Mouse (Mus musculus): ENCODE measurements around the gene Uchl1. TPM values are rescaled to one million over a fixed set of nuclear protein-coding genes. Genes with fewer than 3 reads are reported as not detected.

The Uchl1 gene
- polyA plus RNA-seq (2016; fragmentation: Nextera tagmentation; extraction: Ambion mirVana) = 592 and 600 TPM in 2 replicates

DNA sequence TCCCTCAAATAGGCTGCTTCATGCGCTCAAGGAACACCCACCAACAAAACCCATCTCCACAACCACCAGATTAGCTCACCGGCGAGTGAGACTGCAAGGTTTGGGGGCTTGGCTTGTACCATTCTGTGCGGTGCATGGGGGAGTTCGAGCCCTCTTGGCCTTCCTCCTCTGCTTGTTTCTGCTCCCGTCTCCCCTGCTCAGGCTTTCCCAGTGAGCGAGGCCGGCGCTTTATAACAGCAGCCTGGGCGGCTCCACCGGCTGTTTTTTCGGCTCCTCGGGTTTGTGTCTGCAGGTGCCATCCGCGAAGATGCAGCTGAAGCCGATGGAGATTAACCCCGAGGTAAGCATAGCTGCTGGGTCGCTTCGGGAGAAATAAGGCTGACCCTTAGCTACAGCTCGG, at the start of gene Uchl1:
Gene Uchl1 (plus strand): TSS at position 109 of the 400 bp plus-strand sequence.
- Histone ChIP-seq H3K4me3 (peak within 1 kb of the TSS; percentile 68), H3K27ac (peak within 1 kb of the TSS; percentile 69), H3K4me1 (peaks cover 30% of the 10 kb centered on the region), H3K27me3 (peaks cover 3% of the 10 kb centered on the region; the same call in 1 of the 2 replicates), H3K4me2 (replicated peaks) (peak within 1 kb of the TSS; percentile 74), H3K36me3 (peaks cover 11% of the 10 kb centered on the region), H3K9ac (peak within 1 kb of the TSS; percentile 82), H3K9me3 (replicated peaks) (no peaks in the 10 kb centered on the region)
- ATAC-seq (ENCODE audit: low FRiP score) = peak; percentile 90
- WGBS = under 1% methylated on average over 20 of the region's 20 CpGs

DNA sequence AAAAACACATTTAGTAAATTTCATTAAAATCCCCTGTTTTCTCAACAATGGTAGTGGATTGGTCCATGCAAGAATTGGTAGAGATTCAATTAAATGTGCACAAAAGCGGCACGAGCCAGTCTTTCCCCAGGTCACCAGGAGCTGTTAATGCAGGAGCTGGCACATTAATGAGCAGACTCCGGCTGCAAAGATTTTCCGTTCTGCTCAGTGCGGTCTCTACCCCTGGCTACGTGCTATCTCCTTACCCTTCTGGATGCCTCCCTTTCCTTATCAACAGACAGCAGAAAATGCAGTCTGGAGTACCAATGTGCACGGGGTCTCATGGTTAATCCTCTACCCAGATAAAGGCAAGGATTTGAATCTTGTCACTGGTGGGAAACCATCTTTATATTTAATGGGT, 48.1 kb upstream of the Uchl1 start:
- H3K27ac ChIP-seq = no peak overlapping the region
- ATAC-seq (ENCODE audit: low FRiP score) = peak; percentile 46; the same call in 1 of the 2 replicates

GRCm38 (mm10) chr5:66635459-66636079, 40.3 kb upstream of the Uchl1 start:
- Histone ChIP-seq H3K9me3 (replicated peaks) (peaks cover 3% of the 10 kb centered on the region; the same call in 1 of the 2 replicates), H3K4me2 (replicated peaks) (no peak overlapping the region), H3K9ac (no peak overlapping the region), H3K4me3 (no peak overlapping the region), H3K4me1 (no peaks in the 10 kb centered on the region), H3K27me3 (no peaks in the 10 kb centered on the region), H3K27ac (no peak overlapping the region), H3K36me3 (no peaks in the 10 kb centered on the region)
- WGBS = 49% methylated on average over 10 of the region's 10 CpGs
- ATAC-seq (ENCODE audit: low FRiP score) = peak; percentile 46; the same call in 1 of the 2 replicates

More for the DNA sequence above, 48.1 kb upstream of the Uchl1 start:
- H3K9ac ChIP-seq = no peak overlapping the region
- H3K36me3 ChIP-seq = no peaks in the 10 kb centered on the region
- H3K27me3 ChIP-seq = no peaks in the 10 kb centered on the region
- H3K4me3 ChIP-seq = no peak overlapping the region
- no peaks in the 10 kb centered on the region for H3K9me3 ChIP-seq (replicated peaks)
- H3K4me1 ChIP-seq = peaks cover 5% of the 10 kb centered on the region
- H3K4me2 ChIP-seq (replicated peaks) = no peak overlapping the region
- 59% methylated on average over 7 of the region's 7 CpGs for WGBS

- 88% methylated on average over 4 of the region's 4 CpGs for WGBS
- no peaks in the 10 kb centered on the region for H3K27me3 ChIP-seq
- no peaks in the 10 kb centered on the region for H3K4me1 ChIP-seq
- H3K9me3 ChIP-seq (replicated peaks) = peaks cover 3% of the 10 kb centered on the region
- no peak for ATAC-seq (ENCODE audit: low FRiP score)
- no peaks in the 10 kb centered on the region for H3K36me3 ChIP-seq
- no peak overlapping the region for H3K27ac ChIP-seq
- H3K4me2 ChIP-seq (replicated peaks) = no peak overlapping the region
- no peak overlapping the region for H3K4me3 ChIP-seq
- H3K9ac ChIP-seq = no peak overlapping the region
These were observed 33.7 kb upstream of the Uchl1 start for GRCm38 (mm10) chr5:66642156-66642555.

DNA sequence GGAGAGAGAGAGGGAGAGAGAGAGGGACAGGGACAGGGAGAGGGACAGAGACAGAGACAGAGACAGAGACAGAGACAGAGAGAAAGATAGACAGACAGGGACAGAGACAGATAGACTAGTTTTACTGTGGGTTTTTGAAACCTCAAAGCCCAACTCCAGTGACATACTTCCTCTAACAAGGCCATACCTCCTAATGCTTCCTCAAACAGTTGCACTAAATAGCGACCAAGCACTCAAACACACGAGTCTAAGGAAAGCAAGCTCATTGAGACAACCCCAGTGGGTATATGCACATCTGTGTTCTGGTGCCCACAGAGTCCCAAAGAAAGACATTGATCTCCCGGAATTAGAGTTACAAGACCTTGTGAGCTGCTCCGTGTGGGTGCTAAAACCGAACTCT, 32.6 kb upstream of the Uchl1 start:
- Histone ChIP-seq H3K4me2 (replicated peaks) (no peak overlapping the region), H3K27ac (no peak overlapping the region), H3K9me3 (replicated peaks) (no peaks in the 10 kb centered on the region; the same call in 1 of the 2 replicates), H3K4me3 (no peak overlapping the region), H3K36me3 (no peaks in the 10 kb centered on the region), H3K4me1 (no peaks in the 10 kb centered on the region), H3K27me3 (no peaks in the 10 kb centered on the region), H3K9ac (no peak overlapping the region)
- WGBS = 85% methylated on average over 5 of the region's 5 CpGs
- ATAC-seq (ENCODE audit: low FRiP score) = no peak

- H3K4me3 ChIP-seq = no peak overlapping the region
- no peak overlapping the region for H3K27ac ChIP-seq
- no peaks in the 10 kb centered on the region for H3K36me3 ChIP-seq
- 70% methylated on average over 7 of the region's 7 CpGs for WGBS
- no peaks in the 10 kb centered on the region for H3K27me3 ChIP-seq
- no peak overlapping the region for H3K9ac ChIP-seq
- H3K4me2 ChIP-seq (replicated peaks) = no peak overlapping the region
- ATAC-seq (ENCODE audit: low FRiP score) = no peak
- H3K9me3 ChIP-seq (replicated peaks) = no peaks in the 10 kb centered on the region
- H3K4me1 ChIP-seq = no peaks in the 10 kb centered on the region
These were observed 28.4 kb upstream of the Uchl1 start for GRCm38 (mm10) chr5:66647504-66647903.

DNA sequence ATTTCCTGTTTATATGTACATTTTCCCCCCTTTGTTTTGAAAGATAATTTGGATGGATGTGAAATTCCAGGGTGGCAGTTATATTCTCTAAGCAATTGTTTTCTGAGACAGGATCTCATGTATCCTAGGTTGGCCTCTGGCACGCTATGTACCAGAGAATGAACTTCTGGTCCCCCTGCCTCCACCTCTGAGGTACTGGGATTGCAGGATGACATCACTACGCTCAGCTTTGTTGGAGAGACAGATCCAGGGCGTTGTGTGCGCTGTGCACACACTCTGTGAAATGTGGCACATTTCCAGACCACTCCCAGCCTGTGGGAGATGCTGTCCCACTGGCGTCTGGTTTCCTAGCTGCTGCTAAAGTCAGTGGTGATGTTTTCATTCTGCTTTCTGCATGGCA, 21.7 kb upstream of the Uchl1 start:
- 55% methylated on average over 5 of the region's 5 CpGs for WGBS
- Histone ChIP-seq H3K27me3 (no peaks in the 10 kb centered on the region), H3K4me2 (replicated peaks) (no peak overlapping the region), H3K4me1 (peaks cover 5% of the 10 kb centered on the region; the same call in 1 of the 2 replicates), H3K4me3 (no peak overlapping the region), H3K36me3 (no peaks in the 10 kb centered on the region), H3K27ac (no peak overlapping the region), H3K9me3 (replicated peaks) (no peaks in the 10 kb centered on the region), H3K9ac (no peak overlapping the region)
- 0 out of 2 replicates have a peak, but pooled peaks have one; percentile 19 for ATAC-seq (ENCODE audit: low FRiP score)

- peak; percentile 17; the same call in 1 of the 2 replicates for ATAC-seq (ENCODE audit: low FRiP score)
- WGBS = under 1% methylated on average over 18 of the region's 18 CpGs
- Histone ChIP-seq H3K4me2 (replicated peaks) (peak overlapping the region; percentile 74), H3K9ac (no peak overlapping the region), H3K9me3 (replicated peaks) (no peaks in the 10 kb centered on the region), H3K27ac (peak overlapping the region; percentile 25; the same call in 1 of the 2 replicates), H3K36me3 (peaks cover 5% of the 10 kb centered on the region), H3K27me3 (peaks cover 3% of the 10 kb centered on the region; the same call in 1 of the 2 replicates), H3K4me3 (peak overlapping the region; percentile 68), H3K4me1 (peaks cover 30% of the 10 kb centered on the region)
These were observed 551 bp upstream of the Uchl1 start for GRCm38 (mm10) chr5:66675189-66675890.

- peak; percentile 86 for ATAC-seq (ENCODE audit: low FRiP score)
These were observed 696 bp downstream of the Uchl1 start for GRCm38 (mm10) chr5:66676457-66677117.

DNA sequence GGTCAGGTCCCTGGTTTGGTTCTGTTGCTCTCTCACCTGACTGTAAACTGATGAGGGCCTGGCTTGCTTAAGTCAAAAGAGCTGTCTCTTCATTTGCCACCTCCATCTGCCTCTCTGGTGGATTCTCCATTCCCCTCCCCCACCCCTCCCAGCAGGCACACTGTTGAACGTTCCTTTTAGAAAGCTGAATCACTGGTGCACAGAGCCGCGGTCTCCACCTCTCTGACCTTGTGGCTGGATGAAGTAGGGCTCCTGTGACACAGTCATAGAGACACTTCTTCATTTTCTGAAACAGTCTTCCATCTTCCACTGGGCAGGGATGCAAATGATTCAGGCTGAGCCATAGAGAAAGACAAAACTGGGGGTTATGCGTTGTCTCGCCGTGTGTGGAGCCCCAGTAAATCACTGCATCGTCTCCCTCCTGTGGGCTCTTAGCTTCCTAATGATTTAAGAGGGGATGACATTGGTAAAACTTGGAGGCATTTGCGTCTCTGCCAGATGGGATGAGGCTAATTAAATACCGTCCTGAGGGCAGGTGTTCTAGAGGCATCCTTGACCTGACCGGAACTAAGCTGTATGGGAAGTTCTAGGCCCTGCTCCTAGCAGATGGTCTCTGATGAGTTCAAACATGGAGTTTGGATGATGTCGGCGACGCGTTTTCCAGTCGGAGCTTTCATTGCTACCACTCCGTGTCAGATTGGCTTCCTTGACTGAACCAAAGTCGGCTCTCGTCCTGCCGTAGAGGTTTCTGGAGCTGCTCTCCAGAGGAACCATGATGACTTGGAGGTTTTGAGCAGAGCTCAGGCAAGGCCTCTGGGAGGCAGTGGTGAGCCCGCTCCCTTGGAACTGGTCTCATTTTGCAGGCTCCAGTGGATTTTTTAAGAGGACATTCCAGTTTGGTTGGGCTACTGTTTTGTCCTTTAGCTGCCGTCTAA, 1.8 kb downstream of the Uchl1 start:
- Histone ChIP-seq H3K4me1 (peaks cover 30% of the 10 kb centered on the region), H3K4me2 (replicated peaks) (peak overlapping the region; percentile 74), H3K27me3 (peaks cover 3% of the 10 kb centered on the region; the same call in 1 of the 2 replicates), H3K36me3 (peaks cover 28% of the 10 kb centered on the region), H3K27ac (no peak overlapping the region), H3K4me3 (peak overlapping the region; percentile 68), H3K9me3 (replicated peaks) (no peaks in the 10 kb centered on the region), H3K9ac (peak overlapping the region; percentile 25)
- 68% methylated on average over 21 of the region's 21 CpGs for WGBS
- ATAC-seq (ENCODE audit: low FRiP score) = no peak

More at GRCm38 (mm10) chr5:66676457-66677117, 696 bp downstream of the Uchl1 start:
- Histone ChIP-seq H3K27me3 (peaks cover 3% of the 10 kb centered on the region; the same call in 1 of the 2 replicates), H3K36me3 (peaks cover 17% of the 10 kb centered on the region), H3K9me3 (replicated peaks) (no peaks in the 10 kb centered on the region), H3K27ac (peak overlapping the region; percentile 69), H3K9ac (peak overlapping the region; percentile 82), H3K4me3 (peak overlapping the region; percentile 68), H3K4me2 (replicated peaks) (peak overlapping the region; percentile 74), H3K4me1 (peaks cover 30% of the 10 kb centered on the region)
- under 1% methylated on average over 51 of the region's 51 CpGs for WGBS

GRCm38 (mm10) chr5:66679222-66679621, 3.3 kb downstream of the Uchl1 start:
- peaks cover 30% of the 10 kb centered on the region for H3K4me1 ChIP-seq
- H3K4me3 ChIP-seq = peak overlapping the region; percentile 68; the same call in 1 of the 2 replicates
- ATAC-seq (ENCODE audit: low FRiP score) = no peak
- no peaks in the 10 kb centered on the region for H3K27me3 ChIP-seq
- WGBS = 55% methylated on average over 10 of the region's 10 CpGs
- no peak overlapping the region for H3K9ac ChIP-seq
- no peaks in the 10 kb centered on the region for H3K9me3 ChIP-seq (replicated peaks)
- peak overlapping the region; percentile 74 for H3K4me2 ChIP-seq (replicated peaks)
- H3K36me3 ChIP-seq = peaks cover 44% of the 10 kb centered on the region
- 0 out of 2 replicates have a peak overlapping the region, but pooled peaks have one; percentile 5 for H3K27ac ChIP-seq
